Mouse (Mus musculus) ES-E14 (cell line): Measurements from ENCODE around the gene Gucy1b2. TPM values are rescaled to one million over a fixed set of nuclear protein-coding genes. Genes with fewer than 3 reads are reported as not detected.

Source experiments
- DNase-seq: peaks from one replicate; pipeline ENCODE4 v3.0.0-alpha.2; 2013; ENCODE audit warnings: low read depth, low spot score
- H3K27ac ChIP-seq: 2 replicates; pipeline ENCODE4 v1.5.1; 2012; ENCODE audit warnings: low read depth, mild to moderate bottlenecking, low read length, moderate library complexity, mixed read lengths; ENCODE audit not compliant: poor library complexity, insufficient read depth, severe bottlenecking
- H3K36me3 ChIP-seq: 2 replicates; pipeline ENCODE4 v1.6.1; 2012; ENCODE audit warnings: mild to moderate bottlenecking, low read length, moderate library complexity, mixed read lengths; ENCODE audit not compliant: control insufficient read depth, poor library complexity, insufficient read depth, severe bottlenecking
- H3K4me1 ChIP-seq, 2 experiments: fragments of 150-350 bp in 1 of 2; sonication (generic) in 1 of 2; 2 replicates each; pipeline ENCODE4 v1.6.1; 2012; ENCODE audit warnings: low read length in 2 of 2, mild to moderate bottlenecking in 1 of 2, mixed read lengths in 1 of 2; ENCODE audit not compliant: control insufficient read depth in 2 of 2, insufficient read depth in 2 of 2, poor library complexity in 1 of 2
- H3K4me3 ChIP-seq, 2 experiments: fragments of 150-350 bp in 1 of 2; sonication (generic) in 1 of 2; 2 replicates each; pipeline ENCODE4 v1.5.1; 2012; ENCODE audit warnings: low read length in 2 of 2, low read depth in 1 of 2, mild to moderate bottlenecking in 1 of 2, mixed read lengths in 1 of 2; ENCODE audit not compliant: insufficient read depth in 1 of 2, poor library complexity in 1 of 2, severe bottlenecking in 1 of 2
- H3K9ac ChIP-seq: 2 replicates; pipeline ENCODE4 v1.6.1; 2012; ENCODE audit warnings: low read depth, mild to moderate bottlenecking, low read length, mixed read lengths; ENCODE audit not compliant: poor library complexity, insufficient read depth, severe bottlenecking
- H3K9me3 ChIP-seq: fragments of 150-350 bp; sonication (generic); 2 replicates; pipeline ENCODE4 v1.6.1; 2012; ENCODE audit warnings: low read depth, mild to moderate bottlenecking, low read length; ENCODE audit not compliant: control insufficient read depth, insufficient read depth
- CHD2 ChIP-seq: IDR thresholded peaks from 2 replicates; pipeline ENCODE4 v1.6.1; 2014; ENCODE audit warnings: mild to moderate bottlenecking, low read depth, low read length, inconsistent platforms
- HCFC1 ChIP-seq: IDR thresholded peaks from 2 replicates; pipeline ENCODE4 v1.6.1; 2012; ENCODE audit warnings: low read length, inconsistent platforms, borderline replicate concordance; ENCODE audit not compliant: insufficient read depth
- MAFK ChIP-seq: IDR thresholded peaks from 2 replicates; pipeline ENCODE4 v1.6.1; 2014; ENCODE audit warnings: mild to moderate bottlenecking, low read depth, low read length, inconsistent platforms; ENCODE audit not compliant: insufficient read depth
- ZC3H11A ChIP-seq: IDR thresholded peaks from 2 replicates; pipeline ENCODE4 v1.6.1; 2012; ENCODE audit warnings: low read depth, mild to moderate bottlenecking, inconsistent platforms, low read length, borderline replicate concordance
- ZNF384 ChIP-seq: IDR thresholded peaks from 2 replicates; pipeline ENCODE4 v1.6.1; 2012; ENCODE audit warnings: low read depth, low read length, inconsistent platforms
- in situ Hi-C, 2 experiments: fragments of 600-800 bp; cut with MboI; formaldehyde crosslinking; loops; one replicate each; pipeline ENCODE4 v1.15.1; 2025; ENCODE audit warnings: low sequenced_read_pairs in 2 of 2, inconsistent platforms in 1 of 2; ENCODE audit not compliant: unreplicated experiment in 2 of 2
- total RNA-seq: library from RNA; depleted of rRNA; stranded (reverse); fragments of 300-350 nt; gene quantifications from 2 replicates; pipeline ENCODE4 v1.2.3, GENCODE M21; 2012

The Gucy1b2 gene
- total RNA-seq, 1 experiment: not detected

- Histone ChIP-seq H3K4me3 (no peak overlapping the region), H3K9me3 (no peaks in the 10 kb centered on the region), H3K36me3 (no peaks in the 10 kb centered on the region), H3K27ac (no peak overlapping the region), H3K4me1 (no peaks in the 10 kb centered on the region), H3K9ac (no peak overlapping the region)
- in situ Hi-C loops: no loop called here
- DNase-seq: no peak
- TF ChIP-seq MAFK (no peak), HCFC1 (no peak), CHD2 (no peak), ZNF384 (no peak), ZC3H11A (no peak)
These were observed 18.4 kb upstream of the Gucy1b2 start for GRCm38 (mm10) chr14:62474481-62474880.

DNA sequence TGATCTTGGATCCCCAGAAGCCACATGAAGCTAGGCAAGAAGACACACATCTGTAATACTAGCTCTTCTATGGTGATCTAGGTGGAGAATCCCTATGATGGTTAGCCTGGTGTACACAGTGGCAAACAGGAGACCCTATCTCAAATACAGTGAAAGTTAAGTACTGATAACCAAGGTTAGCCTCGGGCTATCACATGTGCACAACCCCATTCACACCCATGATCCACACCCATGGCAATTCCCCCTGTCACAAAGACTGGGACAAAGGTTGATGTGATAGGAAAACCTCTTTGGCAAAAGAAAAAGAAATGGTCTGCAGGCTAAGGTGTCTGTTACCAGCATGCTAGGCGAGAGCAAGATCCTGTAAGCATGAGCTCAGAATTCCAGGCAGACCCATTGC lies 16.0 kb upstream of the Gucy1b2 start:
- in situ Hi-C loops: no loop called here

GRCm38 (mm10) chr14:62468753-62469125 lies 12.7 kb upstream of the Gucy1b2 start:
- H3K4me1 ChIP-seq: peaks cover 0 to 5% of the 10 kb centered on the region in 2 experiments; a peak in 1 of 4 replicates
- no peak overlapping the region for H3K9ac ChIP-seq
- no peaks in the 10 kb centered on the region for H3K9me3 ChIP-seq
- no peaks in the 10 kb centered on the region for H3K36me3 ChIP-seq
- no peak for DNase-seq
- in situ Hi-C loops: no loop called here
- H3K4me3 ChIP-seq: no peak overlapping the region
- no peak overlapping the region for H3K27ac ChIP-seq
- no peak for TF ChIP-seq MAFK
- no peak for TF ChIP-seq ZNF384
- no peak for TF ChIP-seq CHD2
- no peak for TF ChIP-seq HCFC1
- no peak for TF ChIP-seq ZC3H11A

More for the DNA sequence above, 16.0 kb upstream of the Gucy1b2 start:
- Histone ChIP-seq H3K27ac (no peak overlapping the region), H3K4me1 (no peaks in the 10 kb centered on the region), H3K36me3 (no peaks in the 10 kb centered on the region), H3K9ac (no peak overlapping the region), H3K9me3 (no peaks in the 10 kb centered on the region), H3K4me3 (no peak overlapping the region)
- DNase-seq: no peak
- TF ChIP-seq ZC3H11A (no peak), CHD2 (no peak), ZNF384 (no peak)

DNA sequence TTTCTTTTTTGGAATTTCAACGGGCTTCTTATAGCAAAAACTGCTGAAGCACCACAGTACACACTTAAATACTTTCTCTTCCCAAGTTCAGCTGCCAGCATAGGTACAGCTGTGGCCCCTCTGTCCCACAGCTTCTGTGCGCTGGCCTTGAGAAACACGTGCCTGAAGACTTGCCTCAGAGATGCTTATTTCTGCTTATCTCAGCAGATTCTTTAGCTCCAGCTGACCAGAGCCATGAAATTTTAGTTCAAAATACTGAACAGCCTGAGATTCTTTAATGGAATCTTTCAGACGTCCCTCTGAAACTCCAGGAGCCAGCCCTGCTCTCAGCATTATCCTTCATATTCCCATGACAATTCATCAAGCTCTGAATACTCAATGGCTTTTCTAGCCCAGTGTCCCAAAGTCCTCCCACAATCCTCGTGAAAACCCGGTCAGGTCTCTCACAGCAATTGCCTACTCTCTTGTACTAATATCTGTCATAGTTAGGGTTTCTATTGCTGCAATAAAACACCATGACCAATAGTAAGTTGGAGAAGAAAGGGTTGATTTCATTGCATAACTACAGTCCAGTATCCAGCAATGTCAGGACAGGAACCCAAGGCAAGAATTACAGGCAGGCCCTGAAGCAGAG lies 12.1 kb upstream of the Gucy1b2 start:
- no peak for TF ChIP-seq ZNF384
- TF ChIP-seq HCFC1: no peak
- peak; percentile 55; the same call in 1 of the 2 replicates for TF ChIP-seq MAFK
- TF ChIP-seq ZC3H11A: no peak

More for the DNA sequence above, 12.1 kb upstream of the Gucy1b2 start:
- no peaks in the 10 kb centered on the region for H3K36me3 ChIP-seq
- no peak for DNase-seq
- H3K4me3 ChIP-seq: no peak overlapping the region
- peaks cover 0 to 5% of the 10 kb centered on the region in 2 experiments; a peak in 1 of 4 replicates for H3K4me1 ChIP-seq
- H3K27ac ChIP-seq: no peak overlapping the region
- in situ Hi-C loops: no loop called here
- H3K9ac ChIP-seq: no peak overlapping the region
- H3K9me3 ChIP-seq: no peaks in the 10 kb centered on the region
